Mouse (Mus musculus) thymus, adult 2 months (tissue): ENCODE results near the gene Cdsn.

Experiments
- CTCF ChIP-seq: fragments of 200-500 bp; IDR thresholded peaks from 2 replicates; pipeline ENCODE4 v1.5.1; 2012; ENCODE audit warnings: mild to moderate bottlenecking, control low read depth, low read length, moderate library complexity, borderline replicate concordance; ENCODE audit not compliant: control insufficient read depth, poor library complexity, insufficient read depth; ENCODE audit errors: extremely low read depth
- POLR2A ChIP-seq: fragments of 200-500 bp; IDR thresholded peaks from 2 replicates; pipeline ENCODE4 v1.6.1; 2012; ENCODE audit warnings: mild to moderate bottlenecking, low read length, control low read depth, moderate library complexity; ENCODE audit not compliant: control insufficient read depth, poor library complexity, insufficient read depth; ENCODE audit errors: extremely low read depth

GRCm38 (mm10) chr17:35503849-35504248 lies 48.1 kb upstream of the Cdsn start:
- no peak for TF ChIP-seq CTCF
- TF ChIP-seq POLR2A = no peak
